In the genomic region with DNA sequence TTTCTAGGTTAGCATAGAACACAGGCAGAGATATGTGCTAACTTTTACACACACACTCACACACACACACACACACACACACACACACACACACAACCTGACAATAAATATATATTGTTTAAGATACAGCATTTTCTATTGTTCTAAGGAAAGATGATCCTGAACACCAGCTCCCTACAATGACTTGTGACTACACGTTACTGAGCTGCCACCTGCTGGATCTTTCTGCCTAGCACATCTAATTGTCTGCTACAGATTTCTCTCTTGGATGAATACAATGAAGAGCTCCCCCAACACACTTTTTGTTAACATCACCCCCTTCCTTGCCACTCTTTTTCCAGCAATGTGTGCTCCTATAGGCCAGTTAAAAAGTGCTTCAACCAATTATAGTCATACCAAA, we compare ENCODE assay signal across 9 mouse cellular contexts. TPM values are rescaled to one million over a fixed set of nuclear protein-coding genes. Genes with fewer than 3 reads are reported as not detected.
DNase-seq lines count a peak whose midpoint lies in the region; ATAC-seq and TF ChIP-seq lines count a peak whose summit lies in the region.
"Had no signal": no experiment of that assay in that cellular context is flagged by ENCODE, and none has a peak within 500 bp of the region (broad histone marks: within the 10 kb centered on the region; RNA-seq: fewer than 3 reads in every experiment).

No protein-coding gene starts in this region.

- TF ChIP-seq POLR2A in liver, adult 2 months (IDR thresholded peaks at IDR 0.05; ENCODE audit: extremely low read depth, insufficient read depth, low read length), result no peak

- intact Hi-C loops in left cerebral cortex, postnatal 25 days (cut with DNase I), result loop anchor here (2.0 kb wide), 1 partner anchor 288 kb away; no protein-coding TSS in a partner anchor

- no peaks in the 10 kb centered on the region for H3K4me1 ChIP-seq in liver, adult 2 months (ENCODE audit: control insufficient read depth, insufficient read depth, low read length)
- 0 out of 2 replicates have a peak, but pooled peaks cover 3% of the 10 kb centered on the region for H3K4me1 ChIP-seq in liver, embryonic 11.5 days (replicated peaks; ENCODE audit: control insufficient read depth, insufficient read depth, low read length)
- H3K4me1 ChIP-seq in embryonic facial prominence, embryonic 10.5 days, result no peaks in the 10 kb centered on the region
- 0 out of 2 replicates have a peak, but pooled peaks cover 4% of the 10 kb centered on the region for H3K4me1 ChIP-seq in neural tube, embryonic 13.5 days (replicated peaks)

- no peak overlapping the region for H3K4me2 ChIP-seq in liver, embryonic 11.5 days
- H3K4me2 ChIP-seq in neural tube, embryonic 13.5 days, result no peak overlapping the region

- H3K27me3 ChIP-seq in liver, adult 2 months (ENCODE audit: control insufficient read depth, insufficient read depth, low read length), result no peaks in the 10 kb centered on the region
- no peaks in the 10 kb centered on the region; the same call in 1 of the 2 replicates for H3K27me3 ChIP-seq in liver, embryonic 11.5 days (replicated peaks; ENCODE audit: control insufficient read depth, insufficient read depth, low read length)
- peaks cover 15% of the 10 kb centered on the region for H3K27me3 ChIP-seq in embryonic facial prominence, embryonic 10.5 days (replicated peaks; ENCODE audit: low read depth, poor library complexity, severe bottlenecking)
- peaks cover 21% of the 10 kb centered on the region for H3K27me3 ChIP-seq in neural tube, embryonic 13.5 days

- ATAC-seq in liver, embryonic 11.5 days (replicated peaks; ENCODE audit: low FRiP score), result no peak
- ATAC-seq in neural tube, embryonic 13.5 days (ENCODE audit: low read depth), result peak; percentile 50; the same call in 1 of the 2 replicates
- no peak for ATAC-seq in activated CD4-positive, CD25-positive, alpha-beta regulatory T cell, adult 4 months

- DNase-seq in liver, adult 2 months (ENCODE audit: extremely low read depth, low read depth, low spot score), result peak; percentile 39
- DNase-seq in liver, embryonic 11.5 days (ENCODE audit: low spot score), result no peak
- peak; percentile 54 for DNase-seq in adrenal gland, postnatal 10 days
- DNase-seq in embryonic facial prominence, embryonic 10.5 days (ENCODE audit: low spot score), result peak; percentile 52
- DNase-seq in kidney, adult 9 months, result peak; percentile 38
- DNase-seq in left cerebral cortex, postnatal 25 days (ENCODE audit: low spot score in 2 of 2), result peak; percentile 73 to 83

- 0% methylated on average over 1 of the region's 1 CpGs for WGBS in liver, adult 2 months
- 3% methylated on average over 1 of the region's 1 CpGs for WGBS in liver, embryonic 11.5 days
- WGBS in embryonic facial prominence, embryonic 10.5 days, result 6% methylated on average over 1 of the region's 1 CpGs
- 3% methylated on average over 1 of the region's 1 CpGs for whole genome bisulfite sequencing in neural tube, embryonic 13.5 days

- no peak overlapping the region for H3K9ac ChIP-seq in liver, adult 2 months (ENCODE audit: low read depth, low read length)
- no peak overlapping the region for H3K9ac ChIP-seq in liver, embryonic 11.5 days (ENCODE audit: low read depth, low read length)
- H3K9ac ChIP-seq in neural tube, embryonic 13.5 days, result no peak overlapping the region

- TF ChIP-seq CTCF in liver, adult 2 months (IDR thresholded peaks at IDR 0.05; ENCODE audit: low read depth, low read length), result peak; percentile 59

- H3K27ac ChIP-seq in liver, adult 2 months (replicated peaks; ENCODE audit: insufficient read depth, low read depth, low read length), result no peak overlapping the region
- H3K27ac ChIP-seq in liver, embryonic 11.5 days (ENCODE audit: low read depth, low read length), result no peak overlapping the region
- no peak overlapping the region for H3K27ac ChIP-seq in embryonic facial prominence, embryonic 10.5 days (replicated peaks)
- no peak overlapping the region for H3K27ac ChIP-seq in neural tube, embryonic 13.5 days (replicated peaks)

- H3K9me3 ChIP-seq in liver, embryonic 11.5 days (ENCODE audit: control insufficient read depth, low read length), result no peaks in the 10 kb centered on the region
- H3K9me3 ChIP-seq in embryonic facial prominence, embryonic 10.5 days, result no peaks in the 10 kb centered on the region
- H3K9me3 ChIP-seq in neural tube, embryonic 13.5 days, result no peaks in the 10 kb centered on the region
- H3K9me3 ChIP-seq: megakaryocyte, embryonic 14.5 days had no signal

- no peaks in the 10 kb centered on the region for H3K36me3 ChIP-seq in liver, adult 2 months (ENCODE audit: control insufficient read depth, insufficient read depth, low read length)
- no peaks in the 10 kb centered on the region for H3K36me3 ChIP-seq in liver, embryonic 11.5 days (ENCODE audit: control insufficient read depth, insufficient read depth, low read length)
- H3K36me3 ChIP-seq in embryonic facial prominence, embryonic 10.5 days (replicated peaks), result no peaks in the 10 kb centered on the region
- H3K36me3 ChIP-seq in neural tube, embryonic 13.5 days, result no peaks in the 10 kb centered on the region

- no peak overlapping the region for H3K4me3 ChIP-seq in liver, adult 2 months (ENCODE audit: insufficient read depth, low read depth, low read length)
- no peak overlapping the region for H3K4me3 ChIP-seq in liver, embryonic 11.5 days (ENCODE audit: low read depth, low read length)
- no peak overlapping the region for H3K4me3 ChIP-seq in embryonic facial prominence, embryonic 10.5 days
- no peak overlapping the region for H3K4me3 ChIP-seq in neural tube, embryonic 13.5 days
- H3K4me3 ChIP-seq: megakaryocyte, embryonic 14.5 days had no signal

- H3K79me2 ChIP-seq in liver, adult 2 months (ENCODE audit: control insufficient read depth, insufficient read depth, low read length), result no peaks in the 10 kb centered on the region

RNA-seq across cellular contexts. Expression of a gene that starts 13.5 kb away (rescaled TPM):
- total RNA-seq in liver, adult 2 months (2014; rRNA removed), result 24.8 and 26.5 TPM in 2 replicates
- 4.2 and 4.4 TPM in 2 replicates for polyA plus RNA-seq in liver, adult 2 months (2012; rRNA removed)
- polyA plus RNA-seq in liver, embryonic 11.5 days (2014; fragmentation: Nextera tagmentation; extraction: Ambion mirVana), result 119 and 129 TPM in 2 replicates
- total RNA-seq in adrenal gland, postnatal 10 days (2021), result 10 to 100 TPM; 61.9 to 70.4 TPM
- polyA plus RNA-seq in embryonic facial prominence, embryonic 10.5 days (2016; fragmentation: Nextera tagmentation; extraction: Ambion mirVana), result 109 and 116 TPM in 2 replicates
- total RNA-seq in left cerebral cortex, postnatal 25 days (2021), result 100 to 1,000 TPM; 144 to 153 TPM
- 103 and 108 TPM in 2 replicates for polyA plus RNA-seq in neural tube, embryonic 13.5 days (2015; fragmentation: Nextera tagmentation; extraction: Ambion mirVana)
- polyA plus RNA-seq in activated CD4-positive, CD25-positive, alpha-beta regulatory T cell, adult 4 months (2017; shearing (Covaris generic)), result 10 to 100 TPM; 63.6 to 69.8 TPM

RNA-seq across cellular contexts. Expression of a gene that starts 46.3 kb away (rescaled TPM):
- total RNA-seq in liver, adult 2 months (2014; rRNA removed), result 0.20 and 0.28 TPM in 2 replicates
- 0.20 and 0.27 TPM in 2 replicates for polyA plus RNA-seq in liver, adult 2 months (2012; rRNA removed)
- polyA plus RNA-seq in liver, embryonic 11.5 days (2014; fragmentation: Nextera tagmentation; extraction: Ambion mirVana), result 15.8 and 18.0 TPM in 2 replicates
- total RNA-seq in adrenal gland, postnatal 10 days (2021), result 1 to 10 TPM; 9.1 to 9.8 TPM
- 0.94 and 1.6 TPM in 2 replicates for polyA plus RNA-seq in embryonic facial prominence, embryonic 10.5 days (2016; fragmentation: Nextera tagmentation; extraction: Ambion mirVana)
- 1 to 10 TPM; 4.5 to 4.6 TPM for total RNA-seq in left cerebral cortex, postnatal 25 days (2021)
- polyA plus RNA-seq in neural tube, embryonic 13.5 days (2015; fragmentation: Nextera tagmentation; extraction: Ambion mirVana), result 4.4 and 5.1 TPM in 2 replicates
- under 1 TPM in 1 of 2 experiments, not detected in 1; 0.56 TPM for polyA plus RNA-seq in activated CD4-positive, CD25-positive, alpha-beta regulatory T cell, adult 4 months (2017; shearing (Covaris generic))

Comparison
In these comparisons a context has a peak if more than half of its experiments do, and no peak if none do; other contexts are left out.
1. RNA of a gene that starts 13.5 kb away (polyA plus RNA-seq): 119 to 129 TPM in liver, embryonic 11.5 days, 109 to 116 TPM in embryonic facial prominence, embryonic 10.5 days, 103 to 108 TPM in neural tube, embryonic 13.5 days and 63.6 to 69.8 TPM in activated CD4-positive, CD25-positive, alpha-beta regulatory T cell, adult 4 months; 4.2 to 4.4 TPM in liver, adult 2 months; every median in the first group is over 10 times any median in the second.